Mouse (Mus musculus): ENCODE measurements around the gene Zic1.

GRCm38 (mm10) chr9:91365664-91366063 is at the start of gene Zic1:
- TF ChIP-seq FLI1 (IDR thresholded peaks at IDR 0.05; ENCODE audit: low read length) = no peak
- no peak for TF ChIP-seq GATA1 (IDR thresholded peaks at IDR 0.05; ENCODE audit: borderline replicate concordance, low read length)

Measured in megakaryocyte, embryonic 14.5 days (primary cell).